Mouse (Mus musculus): ENCODE results near the gene Foxe3. TPM values are rescaled to one million over a fixed set of nuclear protein-coding genes. Genes with fewer than 3 reads are reported as not detected.

Gene Foxe3
- total and polyA plus RNA-seq, 2 experiments from 2014 or later, result not detected

- H3K9ac ChIP-seq (replicated peaks; ENCODE audit: low read length), result no peak overlapping the region
- no peak overlapping the region for H3K4me2 ChIP-seq (ENCODE audit: low read depth, low read length)
- no peaks in the 10 kb centered on the region for H3K4me1 ChIP-seq (ENCODE audit: insufficient read depth, low read length)
- peaks cover 84% of the 10 kb centered on the region for H3K27me3 ChIP-seq (ENCODE audit: insufficient read depth, low read length)
- no peak for TF ChIP-seq CTCF (IDR thresholded peaks at IDR 0.05; ENCODE audit: low read depth)
- ATAC-seq (no peak), DNase-seq (ENCODE audit: low spot score) (no peak)
- no peak overlapping the region for H3K4me3 ChIP-seq (ENCODE audit: low read length)
- H3K27ac ChIP-seq, result no peak overlapping the region
- no peaks in the 10 kb centered on the region for H3K36me3 ChIP-seq (ENCODE audit: insufficient read depth, low read length)
- H3K9me3 ChIP-seq (ENCODE audit: low read length), result no peaks in the 10 kb centered on the region
- WGBS, result 8% methylated on average over 11 of the region's 11 CpGs
These were observed 22.4 kb downstream of the Foxe3 start for GRCm38 (mm10) chr4:114903422-114903782.

GRCm38 (mm10) chr4:114902641-114903421 lies 23.0 kb downstream of the Foxe3 start:
- TF ChIP-seq CTCF (IDR thresholded peaks at IDR 0.05; ENCODE audit: low read depth), result no peak
- Histone ChIP-seq H3K36me3 (ENCODE audit: insufficient read depth, low read length) (no peaks in the 10 kb centered on the region), H3K9me3 (ENCODE audit: low read length) (no peaks in the 10 kb centered on the region), H3K9ac (replicated peaks; ENCODE audit: low read length) (no peak overlapping the region), H3K4me3 (ENCODE audit: low read length) (no peak overlapping the region), H3K4me1 (ENCODE audit: insufficient read depth, low read length) (no peaks in the 10 kb centered on the region), H3K27ac (no peak overlapping the region), H3K27me3 (ENCODE audit: insufficient read depth, low read length) (peaks cover 86% of the 10 kb centered on the region), H3K4me2 (ENCODE audit: low read depth, low read length) (no peak overlapping the region)
- 2% methylated on average over 39 of the region's 39 CpGs for WGBS
- ATAC-seq (no peak), DNase-seq (ENCODE audit: low spot score) (no peak)

- DNase-seq (ENCODE audit: low spot score), result no peak
- H3K4me2 ChIP-seq (ENCODE audit: low read depth, low read length), result no peak overlapping the region
These were observed 24.0 kb downstream of the Foxe3 start for GRCm38 (mm10) chr4:114901643-114902351.

GRCm38 (mm10) chr4:114900866-114901642 lies 24.8 kb downstream of the Foxe3 start:
- DNase-seq (ENCODE audit: low spot score) (no peak), ATAC-seq (no peak)
- Histone ChIP-seq H3K4me1 (ENCODE audit: insufficient read depth, low read length) (no peaks in the 10 kb centered on the region), H3K27ac (no peak overlapping the region), H3K4me3 (ENCODE audit: low read length) (no peak overlapping the region), H3K9me3 (ENCODE audit: low read length) (no peaks in the 10 kb centered on the region), H3K36me3 (ENCODE audit: insufficient read depth, low read length) (no peaks in the 10 kb centered on the region), H3K4me2 (ENCODE audit: low read depth, low read length) (no peak overlapping the region), H3K9ac (replicated peaks; ENCODE audit: low read length) (no peak overlapping the region), H3K27me3 (ENCODE audit: insufficient read depth, low read length) (peaks cover 72% of the 10 kb centered on the region)
- WGBS, result 3% methylated on average over 33 of the region's 33 CpGs
- TF ChIP-seq CTCF (IDR thresholded peaks at IDR 0.05; ENCODE audit: low read depth), result no peak

More at GRCm38 (mm10) chr4:114901643-114902351, 24.0 kb downstream of the Foxe3 start:
- Histone ChIP-seq H3K4me1 (ENCODE audit: insufficient read depth, low read length) (no peaks in the 10 kb centered on the region), H3K27me3 (ENCODE audit: insufficient read depth, low read length) (peaks cover 80% of the 10 kb centered on the region), H3K9me3 (ENCODE audit: low read length) (no peaks in the 10 kb centered on the region), H3K4me3 (ENCODE audit: low read length) (no peak overlapping the region), H3K9ac (replicated peaks; ENCODE audit: low read length) (no peak overlapping the region), H3K27ac (no peak overlapping the region), H3K36me3 (ENCODE audit: insufficient read depth, low read length) (no peaks in the 10 kb centered on the region)
- TF ChIP-seq CTCF (IDR thresholded peaks at IDR 0.05; ENCODE audit: low read depth), result no peak
- ATAC-seq, result no peak
- WGBS, result under 1% methylated on average over 41 of the region's 42 CpGs

GRCm38 (mm10) chr4:114899885-114900284 lies 25.9 kb downstream of the Foxe3 start:
- H3K36me3 ChIP-seq (ENCODE audit: insufficient read depth, low read length), result no peaks in the 10 kb centered on the region
- no peak overlapping the region for H3K27ac ChIP-seq
- peaks cover 61% of the 10 kb centered on the region for H3K27me3 ChIP-seq (ENCODE audit: insufficient read depth, low read length)
- H3K9ac ChIP-seq (replicated peaks; ENCODE audit: low read length), result no peak overlapping the region
- no peak for ATAC-seq
- 8% methylated on average over 3 of the region's 3 CpGs for WGBS
- no peak for TF ChIP-seq CTCF (IDR thresholded peaks at IDR 0.05; ENCODE audit: low read depth)
- no peak for DNase-seq (ENCODE audit: low spot score)
- no peak overlapping the region for H3K4me3 ChIP-seq (ENCODE audit: low read length)
- H3K4me2 ChIP-seq (ENCODE audit: low read depth, low read length), result no peak overlapping the region
- H3K4me1 ChIP-seq (ENCODE audit: insufficient read depth, low read length), result no peaks in the 10 kb centered on the region
- no peaks in the 10 kb centered on the region for H3K9me3 ChIP-seq (ENCODE audit: low read length)

GRCm38 (mm10) chr4:114897853-114898252 lies 28.0 kb downstream of the Foxe3 start:
- no peaks in the 10 kb centered on the region for H3K4me1 ChIP-seq (ENCODE audit: insufficient read depth, low read length)
- H3K27me3 ChIP-seq (ENCODE audit: insufficient read depth, low read length), result peaks cover 45% of the 10 kb centered on the region
- no peaks in the 10 kb centered on the region for H3K36me3 ChIP-seq (ENCODE audit: insufficient read depth, low read length)
- DNase-seq (ENCODE audit: low spot score), result peak; percentile 32
- no peak overlapping the region for H3K27ac ChIP-seq
- no peak overlapping the region for H3K4me3 ChIP-seq (ENCODE audit: low read length)
- peak; percentile 44; the same call in 1 of the 2 replicates for TF ChIP-seq CTCF (IDR thresholded peaks at IDR 0.05; ENCODE audit: low read depth)
- no peak overlapping the region for H3K9ac ChIP-seq (replicated peaks; ENCODE audit: low read length)
- H3K9me3 ChIP-seq (ENCODE audit: low read length), result no peaks in the 10 kb centered on the region
- 17% methylated on average over 4 of the region's 4 CpGs for WGBS
- no peak for ATAC-seq
- H3K4me2 ChIP-seq (ENCODE audit: low read depth, low read length), result no peak overlapping the region

Data from hindbrain, postnatal 0 days (tissue).